Mouse (Mus musculus): Measurements from ENCODE around the gene Gabpb2. TPM values are rescaled to one million over a fixed set of nuclear protein-coding genes. Genes with fewer than 3 reads are reported as not detected.

The Gabpb2 gene
- polyA plus RNA-seq, 1 experiment from 2014 or later = 9.1 TPM

- H3K4me1 ChIP-seq (replicated peaks; ENCODE audit: control insufficient read depth, insufficient read depth, low read length) = peaks cover 12% of the 10 kb centered on the region
- no peak overlapping the region for H3K27ac ChIP-seq (ENCODE audit: low read depth, low read length)
- peaks cover 47% of the 10 kb centered on the region for H3K27me3 ChIP-seq (replicated peaks; ENCODE audit: control insufficient read depth, insufficient read depth, low read length)
- peak overlapping the region; percentile 44 for H3K4me3 ChIP-seq (ENCODE audit: low read depth, low read length)
- H3K9me3 ChIP-seq (ENCODE audit: control insufficient read depth, low read length) = no peaks in the 10 kb centered on the region
- DNase-seq (ENCODE audit: low spot score) (peak; percentile 56), ATAC-seq (replicated peaks; ENCODE audit: low FRiP score) (0 out of 2 replicates have a peak, but pooled peaks have one; percentile 28)
- peaks cover 3% of the 10 kb centered on the region; the same call in 1 of the 2 replicates for H3K36me3 ChIP-seq (ENCODE audit: control insufficient read depth, insufficient read depth, low read length)
- H3K4me2 ChIP-seq = peak overlapping the region; percentile 67
- peak overlapping the region; percentile 36; the same call in 1 of the 2 replicates for H3K9ac ChIP-seq (ENCODE audit: low read depth, low read length)
- 5% methylated on average over 57 of the region's 58 CpGs for WGBS
Observed at GRCm38 (mm10) chr3:95173256-95173949, 44.3 kb downstream of the Gabpb2 start.

- no peaks in the 10 kb centered on the region for H3K9me3 ChIP-seq (ENCODE audit: control insufficient read depth, low read length)
- peak overlapping the region; percentile 44 for H3K4me3 ChIP-seq (ENCODE audit: low read depth, low read length)
- peaks cover 12% of the 10 kb centered on the region for H3K4me1 ChIP-seq (replicated peaks; ENCODE audit: control insufficient read depth, insufficient read depth, low read length)
- no peak overlapping the region for H3K27ac ChIP-seq (ENCODE audit: low read depth, low read length)
- H3K9ac ChIP-seq (ENCODE audit: low read depth, low read length) = no peak overlapping the region
- peak; percentile 47 for DNase-seq (ENCODE audit: low spot score)
- peaks cover 3% of the 10 kb centered on the region; the same call in 1 of the 2 replicates for H3K36me3 ChIP-seq (ENCODE audit: control insufficient read depth, insufficient read depth, low read length)
- peaks cover 47% of the 10 kb centered on the region for H3K27me3 ChIP-seq (replicated peaks; ENCODE audit: control insufficient read depth, insufficient read depth, low read length)
- WGBS = 16% methylated on average over 80 of the region's 84 CpGs
- peak overlapping the region; percentile 67 for H3K4me2 ChIP-seq
- ATAC-seq (replicated peaks; ENCODE audit: low FRiP score) = 0 out of 2 replicates have a peak, but pooled peaks have one; percentile 11
Observed at GRCm38 (mm10) chr3:95172526-95173255, 45.0 kb downstream of the Gabpb2 start.

GRCm38 (mm10) chr3:95171105-95171504 lies 46.6 kb downstream of the Gabpb2 start:
- Histone ChIP-seq H3K4me2 (no peak overlapping the region), H3K9me3 (ENCODE audit: control insufficient read depth, low read length) (no peaks in the 10 kb centered on the region), H3K27me3 (replicated peaks; ENCODE audit: control insufficient read depth, insufficient read depth, low read length) (peaks cover 47% of the 10 kb centered on the region), H3K4me1 (replicated peaks; ENCODE audit: control insufficient read depth, insufficient read depth, low read length) (peaks cover 12% of the 10 kb centered on the region), H3K9ac (ENCODE audit: low read depth, low read length) (no peak overlapping the region), H3K36me3 (ENCODE audit: control insufficient read depth, insufficient read depth, low read length) (peaks cover 3% of the 10 kb centered on the region; the same call in 1 of the 2 replicates), H3K27ac (ENCODE audit: low read depth, low read length) (no peak overlapping the region), H3K4me3 (ENCODE audit: low read depth, low read length) (no peak overlapping the region)
- ATAC-seq (replicated peaks; ENCODE audit: low FRiP score) = no peak
- WGBS = 69% methylated on average over 6 of the region's 6 CpGs
- DNase-seq (ENCODE audit: low spot score) = no peak

GRCm38 (mm10) chr3:95169996-95170395 lies 47.7 kb downstream of the Gabpb2 start:
- peaks cover 13% of the 10 kb centered on the region for H3K4me1 ChIP-seq (replicated peaks; ENCODE audit: control insufficient read depth, insufficient read depth, low read length)
- H3K4me2 ChIP-seq = no peak overlapping the region
- no peaks in the 10 kb centered on the region for H3K9me3 ChIP-seq (ENCODE audit: control insufficient read depth, low read length)
- H3K4me3 ChIP-seq (ENCODE audit: low read depth, low read length) = no peak overlapping the region
- no peak overlapping the region for H3K9ac ChIP-seq (ENCODE audit: low read depth, low read length)
- 84% methylated on average over 10 of the region's 10 CpGs for WGBS
- no peak for DNase-seq (ENCODE audit: low spot score)
- no peak overlapping the region for H3K27ac ChIP-seq (ENCODE audit: low read depth, low read length)
- peaks cover 47% of the 10 kb centered on the region for H3K27me3 ChIP-seq (replicated peaks; ENCODE audit: control insufficient read depth, insufficient read depth, low read length)
- peaks cover 3% of the 10 kb centered on the region; the same call in 1 of the 2 replicates for H3K36me3 ChIP-seq (ENCODE audit: control insufficient read depth, insufficient read depth, low read length)
- ATAC-seq (replicated peaks; ENCODE audit: low FRiP score) = no peak

GRCm38 (mm10) chr3:95164840-95165239 lies 52.9 kb downstream of the Gabpb2 start:
- Histone ChIP-seq H3K4me1 (replicated peaks; ENCODE audit: control insufficient read depth, insufficient read depth, low read length) (peaks cover 10% of the 10 kb centered on the region), H3K36me3 (ENCODE audit: control insufficient read depth, insufficient read depth, low read length) (no peaks in the 10 kb centered on the region), H3K4me2 (no peak overlapping the region), H3K9ac (ENCODE audit: low read depth, low read length) (no peak overlapping the region), H3K27ac (ENCODE audit: low read depth, low read length) (no peak overlapping the region), H3K27me3 (replicated peaks; ENCODE audit: control insufficient read depth, insufficient read depth, low read length) (peaks cover 40% of the 10 kb centered on the region), H3K9me3 (ENCODE audit: control insufficient read depth, low read length) (no peaks in the 10 kb centered on the region), H3K4me3 (ENCODE audit: low read depth, low read length) (no peak overlapping the region)
- 57% methylated on average over 5 of the region's 5 CpGs for WGBS
- ATAC-seq (replicated peaks; ENCODE audit: low FRiP score) (no peak), DNase-seq (ENCODE audit: low spot score) (no peak)

GRCm38 (mm10) chr3:95164256-95164550 lies 53.5 kb downstream of the Gabpb2 start:
- H3K4me2 ChIP-seq = no peak overlapping the region
- ATAC-seq (replicated peaks; ENCODE audit: low FRiP score) = no peak
- WGBS = 70% methylated on average over 5 of the region's 5 CpGs

GRCm38 (mm10) chr3:95163419-95164255 lies 54.1 kb downstream of the Gabpb2 start:
- no peak overlapping the region for H3K27ac ChIP-seq (ENCODE audit: low read depth, low read length)
- H3K9me3 ChIP-seq (ENCODE audit: control insufficient read depth, low read length) = no peaks in the 10 kb centered on the region
- ATAC-seq (replicated peaks; ENCODE audit: low FRiP score) = no peak
- no peak overlapping the region for H3K4me3 ChIP-seq (ENCODE audit: low read depth, low read length)
- no peak for DNase-seq (ENCODE audit: low spot score)
- H3K36me3 ChIP-seq (ENCODE audit: control insufficient read depth, insufficient read depth, low read length) = no peaks in the 10 kb centered on the region
- H3K9ac ChIP-seq (ENCODE audit: low read depth, low read length) = no peak overlapping the region
- peaks cover 37% of the 10 kb centered on the region for H3K27me3 ChIP-seq (replicated peaks; ENCODE audit: control insufficient read depth, insufficient read depth, low read length)
- no peak overlapping the region for H3K4me2 ChIP-seq
- 53% methylated on average over 11 of the region's 11 CpGs for WGBS
- H3K4me1 ChIP-seq (replicated peaks; ENCODE audit: control insufficient read depth, insufficient read depth, low read length) = peaks cover 15% of the 10 kb centered on the region

More at GRCm38 (mm10) chr3:95164256-95164550, 53.5 kb downstream of the Gabpb2 start:
- Histone ChIP-seq H3K4me3 (ENCODE audit: low read depth, low read length) (no peak overlapping the region), H3K27me3 (replicated peaks; ENCODE audit: control insufficient read depth, insufficient read depth, low read length) (peaks cover 39% of the 10 kb centered on the region), H3K9ac (ENCODE audit: low read depth, low read length) (no peak overlapping the region), H3K36me3 (ENCODE audit: control insufficient read depth, insufficient read depth, low read length) (no peaks in the 10 kb centered on the region), H3K27ac (ENCODE audit: low read depth, low read length) (no peak overlapping the region), H3K4me1 (replicated peaks; ENCODE audit: control insufficient read depth, insufficient read depth, low read length) (peaks cover 15% of the 10 kb centered on the region), H3K9me3 (ENCODE audit: control insufficient read depth, low read length) (no peaks in the 10 kb centered on the region)
- DNase-seq (ENCODE audit: low spot score) = no peak

GRCm38 (mm10) chr3:95162345-95162628 lies 55.4 kb downstream of the Gabpb2 start:
- DNase-seq (ENCODE audit: low spot score) (no peak), ATAC-seq (replicated peaks; ENCODE audit: low FRiP score) (no peak)
- no peak overlapping the region for H3K9ac ChIP-seq (ENCODE audit: low read depth, low read length)
- peaks cover 15% of the 10 kb centered on the region for H3K4me1 ChIP-seq (replicated peaks; ENCODE audit: control insufficient read depth, insufficient read depth, low read length)
- peaks cover 37% of the 10 kb centered on the region for H3K27me3 ChIP-seq (replicated peaks; ENCODE audit: control insufficient read depth, insufficient read depth, low read length)
- peak overlapping the region; percentile 99; the same call in 1 of the 2 replicates for H3K4me2 ChIP-seq
- no peaks in the 10 kb centered on the region for H3K36me3 ChIP-seq (ENCODE audit: control insufficient read depth, insufficient read depth, low read length)
- WGBS = 51% methylated on average over 2 of the region's 2 CpGs
- no peak overlapping the region for H3K4me3 ChIP-seq (ENCODE audit: low read depth, low read length)
- H3K27ac ChIP-seq (ENCODE audit: low read depth, low read length) = no peak overlapping the region
- no peaks in the 10 kb centered on the region for H3K9me3 ChIP-seq (ENCODE audit: control insufficient read depth, low read length)
